Mouse (Mus musculus): ENCODE data around the gene Txndc17. TPM values are rescaled to one million over a fixed set of nuclear protein-coding genes. Genes with fewer than 3 reads are reported as not detected.

The Txndc17 gene
- polyA plus RNA-seq, 1 experiment from 2014 or later: 143 TPM

DNA sequence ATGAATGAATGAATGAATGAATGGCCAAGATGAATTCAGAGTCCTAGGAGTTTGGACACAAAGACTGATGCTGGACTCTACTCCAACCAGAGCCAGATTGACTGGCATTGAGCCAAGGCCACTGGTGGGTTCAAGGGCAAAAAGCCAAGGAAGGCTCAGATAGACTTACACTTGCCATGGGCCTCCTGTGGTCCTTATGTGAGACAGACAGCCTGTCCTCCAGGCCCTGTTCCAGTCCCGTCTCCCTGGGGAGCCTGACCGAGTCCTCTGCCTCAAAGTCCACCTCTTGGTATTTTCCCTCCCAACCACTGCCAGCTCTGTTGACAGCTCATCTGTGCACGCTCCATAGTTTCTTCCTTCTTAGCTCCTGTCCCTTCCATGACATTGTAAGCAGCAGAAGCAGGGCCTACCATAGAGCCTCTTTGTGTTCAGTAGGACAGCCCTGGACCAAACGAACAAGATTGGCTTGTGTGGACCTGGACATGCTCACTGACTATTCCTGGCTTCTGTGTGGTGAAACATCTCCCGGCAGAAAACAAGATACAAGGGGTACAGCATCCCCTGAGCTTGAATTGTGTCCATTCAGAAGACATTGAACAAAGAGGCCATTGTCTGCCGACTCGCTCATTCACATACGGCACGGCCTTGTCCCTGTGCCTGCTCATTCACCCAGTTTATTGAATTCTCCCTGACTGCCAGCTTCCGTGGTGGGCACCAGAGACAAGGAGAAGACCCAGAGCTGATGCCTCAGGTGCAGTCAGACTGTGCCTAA is 18.9 kb downstream of the Txndc17 start:
- no peak for ATAC-seq (ENCODE audit: low FRiP score)

GRCm38 (mm10) chr11:72226901-72227300 is 19.6 kb downstream of the Txndc17 start:
- Histone ChIP-seq H3K9me3 (no peaks in the 10 kb centered on the region), H3K4me1 (peaks cover 12% of the 10 kb centered on the region), H3K27me3 (peaks cover 6% of the 10 kb centered on the region; the same call in 1 of the 2 replicates), H3K27ac (no peak overlapping the region), H3K4me2 (no peak overlapping the region), H3K36me3 (replicated peaks) (no peaks in the 10 kb centered on the region), H3K9ac (no peak overlapping the region), H3K4me3 (replicated peaks) (no peak overlapping the region)
- ATAC-seq (ENCODE audit: low FRiP score): no peak
- 89% methylated on average over 6 of the region's 6 CpGs for WGBS

More for the DNA sequence above, 18.9 kb downstream of the Txndc17 start:
- Histone ChIP-seq H3K36me3 (replicated peaks) (no peaks in the 10 kb centered on the region), H3K9me3 (no peaks in the 10 kb centered on the region), H3K27me3 (peaks cover 6% of the 10 kb centered on the region; the same call in 1 of the 2 replicates), H3K4me1 (peaks cover 12% of the 10 kb centered on the region), H3K4me2 (no peak overlapping the region), H3K27ac (no peak overlapping the region), H3K4me3 (replicated peaks) (no peak overlapping the region), H3K9ac (no peak overlapping the region)
- WGBS: 46% methylated on average over 10 of the region's 10 CpGs

- no peaks in the 10 kb centered on the region for H3K9me3 ChIP-seq
- H3K27me3 ChIP-seq: peaks cover 6% of the 10 kb centered on the region; the same call in 1 of the 2 replicates
- no peak for ATAC-seq (ENCODE audit: low FRiP score)
- H3K4me2 ChIP-seq: no peak overlapping the region
- no peak overlapping the region for H3K27ac ChIP-seq
- no peak overlapping the region for H3K4me3 ChIP-seq (replicated peaks)
- no peak overlapping the region for H3K9ac ChIP-seq
- no peaks in the 10 kb centered on the region for H3K36me3 ChIP-seq (replicated peaks)
- peaks cover 12% of the 10 kb centered on the region for H3K4me1 ChIP-seq
- WGBS: 95% methylated on average over 4 of the region's 4 CpGs
Observed at GRCm38 (mm10) chr11:72228513-72228912, 21.2 kb downstream of the Txndc17 start.

DNA sequence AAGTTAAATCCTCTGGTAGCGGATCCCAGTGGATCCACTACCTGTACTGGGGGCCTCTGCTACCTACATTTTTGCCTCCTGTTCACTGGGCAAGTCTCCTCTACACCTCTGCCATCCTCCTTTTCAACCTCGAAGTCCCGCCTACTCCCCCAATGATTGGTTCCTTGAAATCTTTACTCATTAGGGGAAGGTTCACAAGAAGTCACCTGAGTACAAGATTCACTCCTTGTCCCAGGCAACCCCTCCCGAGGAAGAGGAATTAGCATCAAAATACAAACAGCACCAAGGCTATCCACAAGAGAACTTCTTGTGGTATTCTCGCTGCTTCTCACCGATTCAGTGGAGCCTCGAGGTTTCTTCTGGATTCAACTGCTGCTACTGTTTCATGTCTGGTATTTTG is 24.7 kb downstream of the Txndc17 start:
- no peak overlapping the region for H3K9ac ChIP-seq
- WGBS: 85% methylated on average over 7 of the region's 7 CpGs
- no peaks in the 10 kb centered on the region for H3K36me3 ChIP-seq (replicated peaks)
- H3K27me3 ChIP-seq: peaks cover 6% of the 10 kb centered on the region; the same call in 1 of the 2 replicates
- H3K27ac ChIP-seq: no peak overlapping the region
- H3K4me2 ChIP-seq: no peak overlapping the region
- no peak for ATAC-seq (ENCODE audit: low FRiP score)
- no peaks in the 10 kb centered on the region for H3K4me1 ChIP-seq
- H3K4me3 ChIP-seq (replicated peaks): no peak overlapping the region
- no peaks in the 10 kb centered on the region for H3K9me3 ChIP-seq

- peaks cover 6% of the 10 kb centered on the region; the same call in 1 of the 2 replicates for H3K27me3 ChIP-seq
- no peak overlapping the region for H3K27ac ChIP-seq
- 62% methylated on average over 1 of the region's 1 CpGs for WGBS
- H3K9ac ChIP-seq: no peak overlapping the region
- no peak overlapping the region for H3K4me2 ChIP-seq
- H3K4me3 ChIP-seq (replicated peaks): no peak overlapping the region
- no peaks in the 10 kb centered on the region for H3K9me3 ChIP-seq
- no peak for ATAC-seq (ENCODE audit: low FRiP score)
- H3K4me1 ChIP-seq: no peaks in the 10 kb centered on the region
- no peaks in the 10 kb centered on the region for H3K36me3 ChIP-seq (replicated peaks)
Observed at GRCm38 (mm10) chr11:72232991-72233390, 25.6 kb downstream of the Txndc17 start.

DNA sequence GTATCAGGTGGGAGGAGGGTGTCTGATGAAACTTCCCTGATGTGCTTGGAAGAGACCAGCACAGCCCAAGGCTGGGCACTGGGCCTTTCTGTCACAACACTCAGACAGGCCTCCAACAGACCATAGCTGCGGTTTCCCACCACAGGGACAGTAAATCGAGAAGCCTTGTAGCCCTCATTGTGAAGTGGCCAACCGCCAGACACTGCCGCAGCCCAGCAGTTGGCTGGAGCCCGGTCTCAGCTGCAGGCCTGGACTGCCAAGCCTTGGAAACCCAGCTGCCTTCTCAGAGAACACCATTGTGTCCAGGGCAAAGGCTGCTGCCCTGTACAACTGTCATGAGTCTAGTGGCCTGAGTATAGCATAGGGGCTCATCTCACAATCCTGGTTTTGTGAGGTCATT is 26.7 kb downstream of the Txndc17 start:
- no peaks in the 10 kb centered on the region for H3K9me3 ChIP-seq

DNA sequence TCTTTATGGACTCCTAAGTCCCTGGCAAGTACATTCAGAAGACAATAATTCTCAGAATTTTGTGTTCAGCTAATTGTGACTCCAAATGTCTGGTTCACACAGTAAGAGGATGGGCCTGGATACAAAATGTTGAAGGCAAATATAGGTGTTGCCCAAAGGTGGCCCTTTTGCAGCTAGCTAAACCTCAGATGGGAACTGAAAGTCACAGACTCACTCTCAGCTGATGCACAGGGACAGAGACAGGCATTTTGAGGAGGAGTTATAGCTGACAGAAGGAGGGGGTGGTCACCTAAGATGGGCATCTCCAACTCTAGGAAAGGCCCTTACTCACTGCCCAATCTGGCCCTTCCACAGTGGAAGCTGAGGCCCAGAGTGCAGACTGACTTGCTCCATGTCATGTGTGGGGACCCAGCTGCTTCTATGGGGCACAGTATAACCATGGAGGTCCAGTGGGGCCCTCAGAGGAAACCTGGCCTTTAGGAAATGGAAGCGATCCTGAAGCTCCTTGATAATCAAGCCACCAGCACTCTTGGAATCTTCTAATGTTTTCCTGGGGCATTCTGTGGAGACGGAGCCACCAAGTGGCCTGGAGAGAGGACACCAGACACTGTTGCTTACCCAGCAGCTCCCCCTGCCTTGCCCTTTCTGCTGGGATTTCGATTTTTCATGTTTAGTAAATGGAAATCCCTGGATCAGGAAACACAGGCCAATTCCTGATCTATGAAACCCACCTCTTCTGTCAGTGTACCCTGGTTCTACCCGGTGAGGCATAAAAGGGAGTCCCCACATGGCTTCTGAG is 32.9 kb downstream of the Txndc17 start:
- Histone ChIP-seq H3K4me3 (replicated peaks) (no peak overlapping the region), H3K27ac (no peak overlapping the region), H3K9me3 (no peaks in the 10 kb centered on the region), H3K9ac (no peak overlapping the region), H3K27me3 (no peaks in the 10 kb centered on the region), H3K4me2 (no peak overlapping the region), H3K36me3 (replicated peaks) (no peaks in the 10 kb centered on the region), H3K4me1 (no peaks in the 10 kb centered on the region)
- no peak for ATAC-seq (ENCODE audit: low FRiP score)
- WGBS: 81% methylated on average over 4 of the region's 4 CpGs

More for the DNA sequence above, 26.7 kb downstream of the Txndc17 start:
- Histone ChIP-seq H3K27me3 (no peaks in the 10 kb centered on the region), H3K4me3 (replicated peaks) (no peak overlapping the region), H3K27ac (no peak overlapping the region), H3K4me1 (no peaks in the 10 kb centered on the region), H3K9ac (no peak overlapping the region), H3K4me2 (no peak overlapping the region), H3K36me3 (replicated peaks) (no peaks in the 10 kb centered on the region)
- no peak for ATAC-seq (ENCODE audit: low FRiP score)
- WGBS: 74% methylated on average over 5 of the region's 5 CpGs

- H3K27ac ChIP-seq: no peak overlapping the region
- H3K9me3 ChIP-seq: no peaks in the 10 kb centered on the region
- 83% methylated on average over 8 of the region's 8 CpGs for WGBS
- no peak overlapping the region for H3K4me2 ChIP-seq
- ATAC-seq (ENCODE audit: low FRiP score): no peak
- no peaks in the 10 kb centered on the region for H3K4me1 ChIP-seq
- H3K4me3 ChIP-seq (replicated peaks): no peak overlapping the region
- H3K27me3 ChIP-seq: peaks cover 8% of the 10 kb centered on the region; the same call in 1 of the 2 replicates
- no peak overlapping the region for H3K9ac ChIP-seq
- H3K36me3 ChIP-seq (replicated peaks): no peaks in the 10 kb centered on the region
Observed at GRCm38 (mm10) chr11:72245196-72245753, 37.9 kb downstream of the Txndc17 start.

DNA sequence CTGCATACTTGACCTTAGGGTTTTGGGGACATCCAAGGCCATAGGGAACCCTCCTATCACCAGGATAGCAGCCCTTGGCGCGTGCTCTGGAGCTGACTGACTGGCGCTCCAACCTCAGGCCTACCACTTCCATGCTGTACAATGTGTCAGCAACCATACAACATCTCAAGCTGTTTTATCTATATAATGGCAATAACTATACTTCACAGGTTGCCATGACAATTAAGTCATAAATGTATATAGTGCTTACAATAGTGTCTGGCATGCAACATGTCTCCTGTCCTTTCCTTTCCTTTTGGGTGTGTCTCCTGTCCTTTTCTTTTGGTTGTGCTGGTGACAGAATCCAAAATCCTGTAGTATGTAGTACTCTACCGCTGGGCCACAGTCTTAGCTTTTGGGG is 48.3 kb downstream of the Txndc17 start:
- no peak overlapping the region for H3K27ac ChIP-seq
- H3K4me1 ChIP-seq: no peaks in the 10 kb centered on the region
- H3K27me3 ChIP-seq: no peaks in the 10 kb centered on the region
- 93% methylated on average over 4 of the region's 4 CpGs for WGBS
- H3K4me3 ChIP-seq (replicated peaks): no peak overlapping the region
- no peak overlapping the region for H3K9ac ChIP-seq
- no peak for ATAC-seq (ENCODE audit: low FRiP score)
- no peaks in the 10 kb centered on the region for H3K9me3 ChIP-seq
- H3K36me3 ChIP-seq (replicated peaks): no peaks in the 10 kb centered on the region
- H3K4me2 ChIP-seq: no peak overlapping the region

DNA sequence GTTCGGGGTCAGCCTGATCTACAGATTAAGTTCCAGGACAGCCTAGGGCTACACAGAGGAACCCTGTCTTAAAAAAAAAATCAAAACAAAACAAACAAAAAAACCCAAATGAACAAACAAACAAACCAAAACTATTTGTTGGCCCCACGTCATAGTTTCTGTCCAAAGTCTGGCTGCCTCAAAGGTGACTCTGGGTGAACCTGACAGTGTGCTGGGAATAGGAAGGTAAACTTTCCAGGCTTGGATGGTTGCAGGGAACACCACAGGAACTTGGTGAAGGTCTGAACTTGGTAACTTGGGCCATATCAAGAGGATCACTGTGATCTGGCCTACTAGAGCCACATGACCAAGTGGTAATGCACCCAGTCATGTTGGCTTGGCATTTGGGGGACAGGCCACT is 49.1 kb downstream of the Txndc17 start:
- Histone ChIP-seq H3K27me3 (no peaks in the 10 kb centered on the region), H3K27ac (no peak overlapping the region), H3K36me3 (replicated peaks) (no peaks in the 10 kb centered on the region), H3K9ac (no peak overlapping the region), H3K9me3 (no peaks in the 10 kb centered on the region), H3K4me2 (no peak overlapping the region), H3K4me3 (replicated peaks) (no peak overlapping the region), H3K4me1 (no peaks in the 10 kb centered on the region)
- WGBS: 83% methylated on average over 2 of the region's 2 CpGs
- ATAC-seq (ENCODE audit: low FRiP score): no peak
